Mouse (Mus musculus) brain, embryonic 14.5 days (tissue): ENCODE data around the gene Theg.

Experiments
- CTCF ChIP-seq: fragments of 200-500 bp; IDR thresholded peaks from 2 replicates; pipeline ENCODE4 v1.5.1; 2012; ENCODE audit warnings: inconsistent platforms, mild to moderate bottlenecking, moderate library complexity, borderline replicate concordance; ENCODE audit not compliant: insufficient read depth, insufficient read length; ENCODE audit errors: extremely low read depth
- POLR2A ChIP-seq: fragments of 200-500 bp; IDR thresholded peaks from 2 replicates; pipeline ENCODE4 v1.6.1; 2012; ENCODE audit warnings: mild to moderate bottlenecking, inconsistent platforms, borderline replicate concordance; ENCODE audit not compliant: poor library complexity, insufficient read depth, insufficient read length, severe bottlenecking; ENCODE audit errors: extremely low read depth

DNA sequence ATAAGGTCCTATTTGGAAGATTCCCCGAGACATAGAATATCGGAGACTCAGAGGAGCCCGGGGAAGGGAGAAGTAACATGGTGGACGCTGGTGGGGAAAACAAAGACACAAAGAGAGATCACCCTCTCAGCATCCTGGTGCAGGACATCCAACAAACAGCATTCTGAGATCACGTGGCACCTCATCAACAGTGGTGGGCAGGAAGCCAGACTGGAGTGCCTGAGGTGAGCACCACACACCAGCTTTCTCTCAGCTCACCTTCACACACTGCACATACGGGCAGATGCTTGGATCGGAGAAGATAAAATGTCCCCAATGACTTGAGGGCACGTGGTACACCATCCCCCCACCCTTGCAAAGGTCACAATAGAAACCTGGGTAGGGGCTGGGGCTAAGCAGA is 49.2 kb upstream of the Theg start:
- TF ChIP-seq CTCF (no peak), POLR2A (no peak)
